Mouse (Mus musculus): ENCODE measurements around the gene Rab40b. TPM values are rescaled to one million over a fixed set of nuclear protein-coding genes. Genes with fewer than 3 reads are reported as not detected.

The Rab40b gene
- total RNA-seq, 4 experiments from 2014 or later, result 48.4 to 55.6 (median 50.4) TPM

Small RNA genes lying within 50 kb of the gene (microRNA-seq; reads per million reads assigned to microRNA genes)
- gene Mir7236, result 0 to 1.5 reads per million in 2 experiments

Other genes starting within 250 kb of the Rab40b start
- not detected for gene Tex19.1, start 242.1 kb downstream of the Rab40b start, total RNA-seq (2022)
- gene Uts2r, start 228.0 kb downstream of the Rab40b start, total RNA-seq (2022), result under 1 TPM in 3 of 4 experiments, not detected in 1; 0.18 to 0.50 (median 0.37) TPM
- gene Hexdc, start 183.8 kb downstream of the Rab40b start, total RNA-seq (2022), result 10 to 100 TPM; 20.8 to 27.9 (median 24.8) TPM
- 10 to 100 TPM in 1 of 4 experiments, 1 to 10 TPM in 3; 7.5 to 10.2 (median 9.5) TPM for gene Ogfod3, start 183.5 kb downstream of the Rab40b start, total RNA-seq (2022)
- gene Cybc1, start 158.9 kb downstream of the Rab40b start, total RNA-seq (2022), result 10 to 100 TPM; 19.2 to 25.9 (median 23.0) TPM
- gene Narf, start 151.0 kb downstream of the Rab40b start, total RNA-seq (2022), result 10 to 100 TPM; 44.1 to 61.8 (median 51.2) TPM
- 10 to 100 TPM; 78.2 to 84.7 (median 79.9) TPM for gene Foxk2, start 128.3 kb downstream of the Rab40b start, total RNA-seq (2022)
- gene Wdr45b, start 33.8 kb downstream of the Rab40b start, total RNA-seq (2022), result 10 to 100 TPM; 65.2 to 76.1 (median 67.4) TPM
- gene Fn3krp, start 33.1 kb upstream of the Rab40b start, total RNA-seq (2022), result 10 to 100 TPM; 47.7 to 52.2 (median 50.9) TPM
- gene Fn3k, start 46.7 kb upstream of the Rab40b start, total RNA-seq (2022), result 10 to 100 TPM; 58.6 to 64.2 (median 61.1) TPM
- gene Tbcd, start 63.7 kb upstream of the Rab40b start, total RNA-seq (2022), result 10 to 100 TPM; 39.7 to 45.1 (median 40.9) TPM
- under 1 TPM; 0.14 to 0.30 (median 0.15) TPM for gene Zfp750, start 131.1 kb upstream of the Rab40b start, total RNA-seq (2022)

Measured in left cerebral cortex, adult 8-10 months (tissue).